In the genomic region with DNA sequence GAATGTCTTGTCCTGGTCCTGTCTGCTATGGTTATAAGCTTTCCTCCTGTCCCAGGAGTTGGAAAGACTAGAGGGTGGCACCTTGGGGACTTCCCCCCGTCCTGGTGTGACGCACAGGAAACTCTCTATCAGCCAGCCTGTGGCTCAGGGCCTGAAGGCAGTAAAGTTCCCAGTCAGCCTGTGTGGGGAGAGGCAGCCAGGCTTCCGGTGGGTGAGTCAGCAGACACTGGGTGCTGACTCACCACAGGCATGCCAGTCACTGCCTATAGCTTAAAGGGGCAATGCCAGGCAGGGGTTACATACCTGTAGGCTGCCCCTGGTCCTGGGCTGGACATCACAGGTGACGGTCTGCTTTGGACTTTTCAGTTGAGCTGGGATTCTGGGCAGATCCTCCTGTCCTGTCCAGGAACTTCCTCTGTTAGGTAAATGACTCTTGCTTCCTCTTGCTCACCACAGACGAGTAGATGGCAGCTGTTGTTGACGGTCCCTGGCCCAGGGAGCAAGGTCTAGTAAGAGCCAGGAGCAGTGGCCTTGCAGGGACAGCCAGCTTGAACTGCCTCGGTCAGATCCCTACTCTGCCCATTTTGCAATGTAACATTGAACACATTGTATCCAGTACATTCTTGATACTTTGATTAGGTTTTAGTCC, we compare ENCODE assay signal across 8 mouse cellular contexts. TPM values are rescaled to one million over a fixed set of nuclear protein-coding genes. Genes with fewer than 3 reads are reported as not detected.
A peak's percentile ranks its signal among the peaks of the same experiment; 100 is the strongest.
DNase-seq lines count a peak whose midpoint lies in the region; ATAC-seq and TF ChIP-seq lines count a peak whose summit lies in the region.

No protein-coding gene starts in this region.

- 82% methylated on average over 7 of the region's 7 CpGs for WGBS in hindbrain, postnatal 0 days
- 80% methylated on average over 7 of the region's 7 CpGs for WGBS in hindbrain, embryonic 16.5 days
- WGBS in bone marrow, adult 2 months: 4% methylated on average over 7 of the region's 7 CpGs
- WGBS in kidney, embryonic 15.5 days: 57% methylated on average over 7 of the region's 7 CpGs
- WGBS in lung, adult 2 months: 13% methylated on average over 7 of the region's 7 CpGs
- WGBS in spleen, adult 2 months: 16% methylated on average over 7 of the region's 7 CpGs

- H3K27me3 ChIP-seq in hindbrain, postnatal 0 days (ENCODE audit: insufficient read depth, low read length): no peaks in the 10 kb centered on the region
- H3K27me3 ChIP-seq in hindbrain, embryonic 16.5 days (replicated peaks; ENCODE audit: control insufficient read depth, insufficient read depth, low read length): no peaks in the 10 kb centered on the region
- no peaks in the 10 kb centered on the region for H3K27me3 ChIP-seq in kidney, embryonic 15.5 days
- no peaks in the 10 kb centered on the region for H3K27me3 ChIP-seq in spleen, adult 2 months (ENCODE audit: control insufficient read depth, insufficient read depth, low read length)

- TF ChIP-seq POLR2A in bone marrow, adult 2 months (IDR thresholded peaks at IDR 0.05; ENCODE audit: borderline replicate concordance, control insufficient read depth, low read depth, low read length): no peak; the same call in 1 of the 2 replicates
- no peak for TF ChIP-seq POLR2A in lung, adult 2 months (IDR thresholded peaks at IDR 0.05; ENCODE audit: borderline replicate concordance, extremely low read depth, low read depth, low read length)
- no peak for TF ChIP-seq POLR2A in spleen, adult 2 months (IDR thresholded peaks at IDR 0.05; ENCODE audit: low read depth, low read length)

- no peak for DNase-seq in hindbrain, postnatal 0 days (ENCODE audit: low spot score)
- peak; percentile 99 for DNase-seq in heart, adult 11 months
- peak; percentile 58 for DNase-seq in lung, adult 2 months
- DNase-seq in spleen, adult 2 months (ENCODE audit: low read depth in 1 of 2, low spot score in 2 of 2): peak; percentile 50
- no peak for DNase-seq in cerebellum, adult 18-20 months

- H3K9ac ChIP-seq in hindbrain, postnatal 0 days (replicated peaks; ENCODE audit: low read length): 0 out of 2 replicates have a peak overlapping the region, but pooled peaks have one; percentile 17
- H3K9ac ChIP-seq in hindbrain, embryonic 16.5 days (ENCODE audit: low read depth, low read length): no peak overlapping the region
- 0 out of 2 replicates have a peak overlapping the region, but pooled peaks have one; percentile 4 for H3K9ac ChIP-seq in kidney, embryonic 15.5 days

- ATAC-seq in hindbrain, postnatal 0 days: no peak
- ATAC-seq in hindbrain, embryonic 16.5 days: no peak
- ATAC-seq in kidney, embryonic 15.5 days (replicated peaks; ENCODE audit: low FRiP score): no peak; the same call in 1 of the 2 replicates

- H3K27ac ChIP-seq in hindbrain, postnatal 0 days: no peak overlapping the region
- no peak overlapping the region for H3K27ac ChIP-seq in hindbrain, embryonic 16.5 days (ENCODE audit: low read depth, low read length)
- peak overlapping the region; percentile 86 for H3K27ac ChIP-seq in bone marrow, adult 2 months (ENCODE audit: control insufficient read depth, insufficient read depth, low read depth, low read length, poor library complexity)
- peak overlapping the region; percentile 68 for H3K27ac ChIP-seq in kidney, embryonic 15.5 days
- H3K27ac ChIP-seq in spleen, adult 2 months (ENCODE audit: insufficient read depth, low read length): peak overlapping the region; percentile 51

- H3K9me3 ChIP-seq in hindbrain, postnatal 0 days (ENCODE audit: low read length): no peaks in the 10 kb centered on the region
- H3K9me3 ChIP-seq in hindbrain, embryonic 16.5 days (ENCODE audit: control insufficient read depth, low read length): no peaks in the 10 kb centered on the region
- H3K9me3 ChIP-seq in kidney, embryonic 15.5 days (replicated peaks): no peaks in the 10 kb centered on the region

- H3K4me2 ChIP-seq in hindbrain, postnatal 0 days (ENCODE audit: low read depth, low read length): no peak overlapping the region
- no peak overlapping the region for H3K4me2 ChIP-seq in hindbrain, embryonic 16.5 days (ENCODE audit: low read length)
- H3K4me2 ChIP-seq in kidney, embryonic 15.5 days: peak overlapping the region; percentile 33

- H3K4me1 ChIP-seq in hindbrain, postnatal 0 days (ENCODE audit: insufficient read depth, low read length): peaks cover 8% of the 10 kb centered on the region; the same call in 1 of the 2 replicates
- H3K4me1 ChIP-seq in hindbrain, embryonic 16.5 days (ENCODE audit: control insufficient read depth, insufficient read depth, low read depth, low read length): peaks cover 23% of the 10 kb centered on the region
- H3K4me1 ChIP-seq in bone marrow, adult 2 months (ENCODE audit: control insufficient read depth, insufficient read depth, low read length): peaks cover 13% of the 10 kb centered on the region
- H3K4me1 ChIP-seq in kidney, embryonic 15.5 days: peaks cover 70% of the 10 kb centered on the region
- peaks cover 40% of the 10 kb centered on the region for H3K4me1 ChIP-seq in lung, adult 2 months (ENCODE audit: control insufficient read depth, insufficient read depth, low read length)
- H3K4me1 ChIP-seq in spleen, adult 2 months (ENCODE audit: control insufficient read depth, insufficient read depth, insufficient read length): peaks cover 27% of the 10 kb centered on the region; the same call in 1 of the 2 replicates

- no peaks in the 10 kb centered on the region for H3K36me3 ChIP-seq in hindbrain, postnatal 0 days (ENCODE audit: insufficient read depth, low read length)
- no peaks in the 10 kb centered on the region for H3K36me3 ChIP-seq in hindbrain, embryonic 16.5 days (ENCODE audit: control insufficient read depth, insufficient read depth, low read length)
- peaks cover under 1% of the 10 kb centered on the region; the same call in 1 of the 2 replicates for H3K36me3 ChIP-seq in kidney, embryonic 15.5 days
- H3K36me3 ChIP-seq in spleen, adult 2 months (ENCODE audit: control insufficient read depth, insufficient read depth, low read length): no peaks in the 10 kb centered on the region

- TF ChIP-seq CTCF in hindbrain, postnatal 0 days (IDR thresholded peaks at IDR 0.05; ENCODE audit: low read depth): no peak
- no peak for TF ChIP-seq CTCF in bone marrow, adult 2 months (IDR thresholded peaks at IDR 0.05; ENCODE audit: control insufficient read depth, insufficient read depth, low read length)
- no peak for TF ChIP-seq CTCF in lung, adult 2 months (IDR thresholded peaks at IDR 0.05; ENCODE audit: insufficient read depth, low read length)
- no peak for TF ChIP-seq CTCF in spleen, adult 2 months (IDR thresholded peaks at IDR 0.05; ENCODE audit: extremely low read depth, insufficient read depth, insufficient read length, insufficient replicate concordance)

- no peak overlapping the region for H3K4me3 ChIP-seq in hindbrain, postnatal 0 days (ENCODE audit: low read length)
- H3K4me3 ChIP-seq in hindbrain, embryonic 16.5 days (ENCODE audit: low read length): no peak overlapping the region
- H3K4me3 ChIP-seq in bone marrow, adult 2 months (replicated peaks; ENCODE audit: control insufficient read depth, low read depth, low read length): peak overlapping the region; percentile 44
- no peak overlapping the region for H3K4me3 ChIP-seq in kidney, embryonic 15.5 days (replicated peaks)
- H3K4me3 ChIP-seq in lung, adult 2 months (replicated peaks; ENCODE audit: extremely low read depth, low read depth, low read length): peak overlapping the region; percentile 6
- no peak overlapping the region for H3K4me3 ChIP-seq in spleen, adult 2 months (ENCODE audit: extremely low read depth, insufficient read depth, insufficient read length)

RNA-seq across cellular contexts. Expression of a gene that starts 3.6 kb away (rescaled TPM):
- 15.0 and 22.2 TPM in 2 replicates for total RNA-seq in hindbrain, postnatal 0 days (2014; rRNA removed)
- 23.6 and 25.3 TPM in 2 replicates for polyA plus RNA-seq in hindbrain, postnatal 0 days (2015; fragmentation: Nextera tagmentation; extraction: Ambion mirVana)
- polyA plus RNA-seq in hindbrain, embryonic 16.5 days (2015; fragmentation: Nextera tagmentation; extraction: Ambion mirVana): 30.1 and 33.6 TPM in 2 replicates
- polyA plus RNA-seq in bone marrow, adult 2 months (2011; ENCODE audit: insufficient read depth, insufficient read length, low replicate concordance, missing spikeins): 68.0 and 74.9 TPM in 2 replicates
- polyA plus RNA-seq in kidney, embryonic 15.5 days (2015; fragmentation: Nextera tagmentation; extraction: Ambion mirVana): 117 and 127 TPM in 2 replicates
- 29.4 and 48.0 TPM in 2 replicates for polyA plus RNA-seq in lung, adult 2 months (2012; rRNA removed)
- polyA plus RNA-seq in spleen, adult 2 months (2012; rRNA removed): 22.0 and 23.2 TPM in 2 replicates

RNA-seq across cellular contexts. Expression of a gene that starts 20.9 kb away (rescaled TPM):
- total RNA-seq in hindbrain, postnatal 0 days (2014; rRNA removed): 36.8 and 38.7 TPM in 2 replicates
- 15.2 and 16.0 TPM in 2 replicates for polyA plus RNA-seq in hindbrain, postnatal 0 days (2015; fragmentation: Nextera tagmentation; extraction: Ambion mirVana)
- polyA plus RNA-seq in hindbrain, embryonic 16.5 days (2015; fragmentation: Nextera tagmentation; extraction: Ambion mirVana): 24.5 and 28.0 TPM in 2 replicates
- 6.6 and 9.1 TPM in 2 replicates for polyA plus RNA-seq in bone marrow, adult 2 months (2011; ENCODE audit: insufficient read depth, insufficient read length, low replicate concordance, missing spikeins)
- polyA plus RNA-seq in kidney, embryonic 15.5 days (2015; fragmentation: Nextera tagmentation; extraction: Ambion mirVana): 21.8 and 24.2 TPM in 2 replicates
- polyA plus RNA-seq in lung, adult 2 months (2012; rRNA removed): 29.2 and 34.4 TPM in 2 replicates
- 23.2 and 27.1 TPM in 2 replicates for polyA plus RNA-seq in spleen, adult 2 months (2012; rRNA removed)

RNA-seq across cellular contexts. Expression of a gene that starts 56.4 kb away (rescaled TPM):
- total RNA-seq in hindbrain, postnatal 0 days (2014; rRNA removed): 34.6 and 72.0 TPM in 2 replicates
- polyA plus RNA-seq in hindbrain, postnatal 0 days (2015; fragmentation: Nextera tagmentation; extraction: Ambion mirVana): 52.1 and 57.1 TPM in 2 replicates
- 58.9 and 62.1 TPM in 2 replicates for polyA plus RNA-seq in hindbrain, embryonic 16.5 days (2015; fragmentation: Nextera tagmentation; extraction: Ambion mirVana)
- polyA plus RNA-seq in bone marrow, adult 2 months (2011; ENCODE audit: insufficient read depth, insufficient read length, low replicate concordance, missing spikeins): 17.5 and 25.7 TPM in 2 replicates
- polyA plus RNA-seq in kidney, embryonic 15.5 days (2015; fragmentation: Nextera tagmentation; extraction: Ambion mirVana): 65.4 and 67.7 TPM in 2 replicates
- 46.6 and 63.4 TPM in 2 replicates for polyA plus RNA-seq in lung, adult 2 months (2012; rRNA removed)
- 32.5 and 37.8 TPM in 2 replicates for polyA plus RNA-seq in spleen, adult 2 months (2012; rRNA removed)

Comparison
In these comparisons a context has a peak if more than half of its experiments do, and no peak if none do; other contexts are left out.
1. DNase-seq: peak in heart, adult 11 months (single experiment), lung, adult 2 months (single experiment) and spleen, adult 2 months (2 of 2); none in hindbrain, postnatal 0 days (single experiment) and cerebellum, adult 18-20 months (0 of 2).
2. H3K27ac ChIP-seq: peak in bone marrow, adult 2 months (single experiment), kidney, embryonic 15.5 days (single experiment) and spleen, adult 2 months (single experiment); none in hindbrain, postnatal 0 days (single experiment) and hindbrain, embryonic 16.5 days (single experiment).
3. H3K4me3 ChIP-seq: peak in bone marrow, adult 2 months (single experiment) and lung, adult 2 months (single experiment); none in hindbrain, postnatal 0 days (single experiment), hindbrain, embryonic 16.5 days (single experiment), kidney, embryonic 15.5 days (single experiment) and spleen, adult 2 months (single experiment).